In genomic region chr8:118502509-118502908, GRCm38 (mm10) we compare ENCODE assay signal across 17 mouse cellular contexts.
DNase-seq lines count a peak whose midpoint lies in the region; ATAC-seq lines count a peak whose summit lies in the region.
"Had no signal": no experiment of that assay in that cellular context is flagged by ENCODE, and none has a peak within 500 bp of the region (broad histone marks: within the 10 kb centered on the region; RNA-seq: fewer than 3 reads in every experiment).

No protein-coding gene starts in this region.

- no peaks in the 10 kb centered on the region for H3K4me1 ChIP-seq in kidney, embryonic 15.5 days
- no peaks in the 10 kb centered on the region for H3K4me1 ChIP-seq in kidney, embryonic 14.5 days (ENCODE audit: control insufficient read depth, insufficient read depth, low read length)
- no peaks in the 10 kb centered on the region for H3K4me1 ChIP-seq in intestine, embryonic 15.5 days (replicated peaks)
- H3K4me1 ChIP-seq in stomach, embryonic 16.5 days (ENCODE audit: control insufficient read depth, insufficient read depth, low read length): no peaks in the 10 kb centered on the region
- H3K4me1 ChIP-seq: heart, embryonic 10.5 days; limb, embryonic 15.5 days had no signal

- no peak overlapping the region for H3K4me3 ChIP-seq in kidney, embryonic 15.5 days (replicated peaks)
- H3K4me3 ChIP-seq in kidney, embryonic 14.5 days (ENCODE audit: low read length): no peak overlapping the region
- H3K4me3 ChIP-seq in intestine, embryonic 15.5 days (replicated peaks): no peak overlapping the region
- H3K4me3 ChIP-seq in stomach, embryonic 16.5 days (replicated peaks; ENCODE audit: low read length): no peak overlapping the region
- H3K4me3 ChIP-seq: forebrain, embryonic 13.5 days; heart, embryonic 10.5 days; hindbrain, embryonic 10.5 days; limb, embryonic 15.5 days had no signal

- peak overlapping the region; percentile 4; the same call in 1 of the 2 replicates for H3K4me2 ChIP-seq in kidney, embryonic 15.5 days
- H3K4me2 ChIP-seq in kidney, embryonic 14.5 days (replicated peaks; ENCODE audit: low read depth, low read length): no peak overlapping the region
- peak overlapping the region; percentile 38 for H3K4me2 ChIP-seq in intestine, embryonic 15.5 days (replicated peaks)
- no peak overlapping the region for H3K4me2 ChIP-seq in stomach, embryonic 16.5 days (ENCODE audit: low read depth, low read length)
- H3K4me2 ChIP-seq: forebrain, embryonic 13.5 days; limb, embryonic 15.5 days had no signal

- H3K9me3 ChIP-seq in kidney, embryonic 15.5 days (replicated peaks): no peaks in the 10 kb centered on the region
- H3K9me3 ChIP-seq in kidney, embryonic 14.5 days (ENCODE audit: control insufficient read depth, low read length): no peaks in the 10 kb centered on the region
- H3K9me3 ChIP-seq in intestine, embryonic 15.5 days: no peaks in the 10 kb centered on the region
- H3K9me3 ChIP-seq in stomach, embryonic 16.5 days (replicated peaks; ENCODE audit: control insufficient read depth, low read length): no peaks in the 10 kb centered on the region
- H3K9me3 ChIP-seq: forebrain, embryonic 13.5 days; heart, embryonic 10.5 days; hindbrain, embryonic 10.5 days; limb, embryonic 15.5 days had no signal

- no peaks in the 10 kb centered on the region for H3K36me3 ChIP-seq in kidney, embryonic 15.5 days
- no peaks in the 10 kb centered on the region for H3K36me3 ChIP-seq in kidney, embryonic 14.5 days (ENCODE audit: control insufficient read depth, insufficient read depth, low read length)
- H3K36me3 ChIP-seq in intestine, embryonic 15.5 days: no peaks in the 10 kb centered on the region
- no peaks in the 10 kb centered on the region for H3K36me3 ChIP-seq in stomach, embryonic 16.5 days (ENCODE audit: control insufficient read depth, insufficient read depth, low read length)
- H3K36me3 ChIP-seq: heart, embryonic 10.5 days; hindbrain, embryonic 10.5 days; limb, embryonic 15.5 days had no signal

- peak; percentile 12 for DNase-seq in ZHBTc4 (ENCODE audit: low read depth, low spot score)
- no peak for DNase-seq in cerebellum, adult 11-12 months
- DNase-seq in layer of hippocampus, postnatal 36 days: no peak
- DNase-seq: adrenal gland, adult 8-10 months; cerebellum, adult 11 months; cerebellum, postnatal 25 days; kidney, adult 11 months; kidney, postnatal 14 days had no signal

- WGBS in kidney, embryonic 15.5 days: 70% methylated on average over 8 of the region's 8 CpGs
- WGBS in kidney, embryonic 14.5 days: 78% methylated on average over 8 of the region's 8 CpGs
- 58% methylated on average over 8 of the region's 8 CpGs for WGBS in intestine, embryonic 15.5 days
- 55% methylated on average over 8 of the region's 8 CpGs for WGBS in stomach, embryonic 16.5 days

- H3K27me3 ChIP-seq in kidney, embryonic 15.5 days: no peaks in the 10 kb centered on the region
- no peaks in the 10 kb centered on the region for H3K27me3 ChIP-seq in kidney, embryonic 14.5 days (ENCODE audit: control insufficient read depth, insufficient read depth, low read length)
- H3K27me3 ChIP-seq in intestine, embryonic 15.5 days (replicated peaks): no peaks in the 10 kb centered on the region
- H3K27me3 ChIP-seq in stomach, embryonic 16.5 days (ENCODE audit: control insufficient read depth, insufficient read depth, low read length): no peaks in the 10 kb centered on the region
- H3K27me3 ChIP-seq: forebrain, embryonic 13.5 days; limb, embryonic 15.5 days had no signal

- H3K9ac ChIP-seq in kidney, embryonic 15.5 days: no peak overlapping the region
- no peak overlapping the region for H3K9ac ChIP-seq in kidney, embryonic 14.5 days (ENCODE audit: low read depth, low read length)
- no peak overlapping the region for H3K9ac ChIP-seq in intestine, embryonic 15.5 days
- H3K9ac ChIP-seq in stomach, embryonic 16.5 days (ENCODE audit: low read length): no peak overlapping the region
- H3K9ac ChIP-seq: forebrain, embryonic 13.5 days; limb, embryonic 15.5 days had no signal

- ATAC-seq in kidney, embryonic 15.5 days (replicated peaks; ENCODE audit: low FRiP score): peak; percentile 49; the same call in 1 of the 2 replicates
- ATAC-seq in kidney, embryonic 14.5 days (ENCODE audit: low FRiP score, low TSS enrichment): no peak; the same call in 1 of the 2 replicates
- ATAC-seq in intestine, embryonic 15.5 days: peak; percentile 68
- ATAC-seq in stomach, embryonic 16.5 days (ENCODE audit: insufficient read depth, low FRiP score): peak; percentile 40
- ATAC-seq: forebrain, embryonic 13.5 days; lung, postnatal 0 days had no signal

- H3K27ac ChIP-seq in kidney, embryonic 15.5 days: no peak overlapping the region
- H3K27ac ChIP-seq in kidney, embryonic 14.5 days (ENCODE audit: low read depth, low read length): no peak overlapping the region
- no peak overlapping the region for H3K27ac ChIP-seq in intestine, embryonic 15.5 days
- H3K27ac ChIP-seq in stomach, embryonic 16.5 days (ENCODE audit: low read length): no peak overlapping the region
- H3K27ac ChIP-seq: forebrain, embryonic 13.5 days; heart, embryonic 10.5 days; hindbrain, embryonic 10.5 days; limb, embryonic 15.5 days had no signal

Comparison
In these comparisons a context has a peak if more than half of its experiments do, and no peak if none do; other contexts are left out.
1. H3K4me2 ChIP-seq: peak in kidney, embryonic 15.5 days (single experiment) and intestine, embryonic 15.5 days (single experiment); none in kidney, embryonic 14.5 days (single experiment) and stomach, embryonic 16.5 days (single experiment).